Mouse (Mus musculus) midbrain, embryonic 12.5 days (tissue): ENCODE data around the gene Acsl3. TPM values are rescaled to one million over a fixed set of nuclear protein-coding genes. Genes with fewer than 3 reads are reported as not detected.

Experiments
- ATAC-seq: fragments of 200-750 bp; cut with Nextera tagmentation; 2 replicates; pipeline ENCODE4 v1.8.0; 2017; ENCODE audit warnings: low read depth, moderate TSS enrichment, moderate library complexity; ENCODE audit not compliant: low FRiP score
- H3K27ac ChIP-seq: fragments of 300-500 bp; sonication (generic); replicated peaks from 2 replicates; pipeline ENCODE4 v1.5.1; 2016; ENCODE audit warnings: mild to moderate bottlenecking
- H3K27me3 ChIP-seq: fragments of 300-500 bp; sonication (generic); 2 replicates; pipeline ENCODE4 v1.6.1; 2016; ENCODE audit warnings: mild to moderate bottlenecking
- H3K36me3 ChIP-seq: fragments of 300-500 bp; sonication (generic); 2 replicates; pipeline ENCODE4 v1.6.1; 2016
- H3K4me1 ChIP-seq: fragments of 300-500 bp; sonication (generic); 2 replicates; pipeline ENCODE4 v1.6.1; 2016
- H3K4me2 ChIP-seq: fragments of 300-500 bp; sonication (generic); replicated peaks from 2 replicates; pipeline ENCODE4 v1.6.1; 2016; ENCODE audit warnings: mild to moderate bottlenecking, moderate library complexity
- H3K4me3 ChIP-seq: fragments of 300-500 bp; sonication (generic); 2 replicates; pipeline ENCODE4 v1.5.1; 2016; ENCODE audit warnings: mild to moderate bottlenecking
- H3K9ac ChIP-seq: fragments of 300-500 bp; sonication (generic); replicated peaks from 2 replicates; pipeline ENCODE4 v1.6.1; 2016; ENCODE audit warnings: mild to moderate bottlenecking, moderate library complexity
- H3K9me3 ChIP-seq: fragments of 300-500 bp; sonication (generic); 2 replicates; pipeline ENCODE4 v1.6.1; 2016; ENCODE audit warnings: mild to moderate bottlenecking
- WGBS: fragments of 180-500 bp; shearing (Covaris S2); methylation state at CpG from one replicate; pipeline ENCODE4 v1.1.7; 2016; 5-methylcytosine and 5-hydroxymethylcytosine counted together
- polyA plus RNA-seq: library from polyadenylated mRNA; unstranded; fragments of >200 nt; fragmentation: Nextera tagmentation; extraction: Ambion mirVana; gene quantifications from 2 replicates; pipeline ENCODE4 v1.2.1, GENCODE M21; 2016

Acsl3 gene
- polyA plus RNA-seq, 1 experiment from 2014 or later, result 92.8 TPM

GRCm38 (mm10) chr1:78694503-78695258, 37.1 kb downstream of the Acsl3 start:
- H3K9me3 ChIP-seq, result no peaks in the 10 kb centered on the region
- no peak overlapping the region for H3K9ac ChIP-seq
- H3K27ac ChIP-seq, result no peak overlapping the region
- no peak for ATAC-seq
- H3K27me3 ChIP-seq, result no peaks in the 10 kb centered on the region
- WGBS, result 93% methylated on average over 9 of the region's 9 CpGs
- H3K4me3 ChIP-seq, result no peak overlapping the region
- H3K4me1 ChIP-seq, result no peaks in the 10 kb centered on the region
- H3K4me2 ChIP-seq, result no peak overlapping the region
- peaks cover 80% of the 10 kb centered on the region for H3K36me3 ChIP-seq

GRCm38 (mm10) chr1:78696305-78696704, 38.7 kb downstream of the Acsl3 start:
- Histone ChIP-seq H3K4me1 (no peaks in the 10 kb centered on the region), H3K36me3 (peaks cover 77% of the 10 kb centered on the region), H3K27me3 (no peaks in the 10 kb centered on the region), H3K27ac (no peak overlapping the region), H3K4me3 (no peak overlapping the region), H3K4me2 (no peak overlapping the region), H3K9ac (no peak overlapping the region), H3K9me3 (no peaks in the 10 kb centered on the region)
- WGBS, result 94% methylated on average over 2 of the region's 2 CpGs
- ATAC-seq, result no peak

- ATAC-seq, result no peak
- Histone ChIP-seq H3K4me2 (no peak overlapping the region), H3K9me3 (no peaks in the 10 kb centered on the region), H3K27me3 (no peaks in the 10 kb centered on the region), H3K36me3 (peaks cover 79% of the 10 kb centered on the region), H3K27ac (no peak overlapping the region), H3K9ac (no peak overlapping the region), H3K4me1 (no peaks in the 10 kb centered on the region), H3K4me3 (no peak overlapping the region)
- WGBS, result 88% methylated on average over 5 of the region's 5 CpGs
Measured at GRCm38 (mm10) chr1:78696903-78697302, 39.3 kb downstream of the Acsl3 start.

GRCm38 (mm10) chr1:78698138-78698537, 40.5 kb downstream of the Acsl3 start:
- no peaks in the 10 kb centered on the region for H3K27me3 ChIP-seq
- WGBS, result 85% methylated on average over 6 of the region's 6 CpGs
- H3K4me2 ChIP-seq, result no peak overlapping the region
- no peak overlapping the region for H3K9ac ChIP-seq
- ATAC-seq, result no peak
- H3K27ac ChIP-seq, result no peak overlapping the region
- peaks cover 79% of the 10 kb centered on the region for H3K36me3 ChIP-seq
- no peaks in the 10 kb centered on the region for H3K9me3 ChIP-seq
- H3K4me1 ChIP-seq, result no peaks in the 10 kb centered on the region
- no peak overlapping the region for H3K4me3 ChIP-seq

- no peak overlapping the region for H3K4me3 ChIP-seq
- H3K27me3 ChIP-seq, result no peaks in the 10 kb centered on the region
- peaks cover 72% of the 10 kb centered on the region for H3K36me3 ChIP-seq
- no peak overlapping the region for H3K4me2 ChIP-seq
- no peak overlapping the region for H3K9ac ChIP-seq
- H3K27ac ChIP-seq, result no peak overlapping the region
- ATAC-seq, result no peak
- H3K9me3 ChIP-seq, result no peaks in the 10 kb centered on the region
- H3K4me1 ChIP-seq, result no peaks in the 10 kb centered on the region
- 93% methylated on average over 3 of the region's 3 CpGs for WGBS
Measured at GRCm38 (mm10) chr1:78701740-78702139, 44.1 kb downstream of the Acsl3 start.

GRCm38 (mm10) chr1:78702282-78702963, 44.8 kb downstream of the Acsl3 start:
- H3K27me3 ChIP-seq, result no peaks in the 10 kb centered on the region
- 90% methylated on average over 14 of the region's 14 CpGs for WGBS

GRCm38 (mm10) chr1:78702964-78703285, 45.3 kb downstream of the Acsl3 start:
- peaks cover 63% of the 10 kb centered on the region for H3K36me3 ChIP-seq
- H3K27me3 ChIP-seq, result no peaks in the 10 kb centered on the region
- no peak overlapping the region for H3K9ac ChIP-seq
- ATAC-seq, result no peak
- WGBS, result 96% methylated on average over 2 of the region's 2 CpGs
- no peak overlapping the region for H3K4me3 ChIP-seq
- H3K9me3 ChIP-seq, result no peaks in the 10 kb centered on the region
- no peak overlapping the region for H3K4me2 ChIP-seq
- no peaks in the 10 kb centered on the region for H3K4me1 ChIP-seq
- H3K27ac ChIP-seq, result no peak overlapping the region

More at GRCm38 (mm10) chr1:78702282-78702963, 44.8 kb downstream of the Acsl3 start:
- Histone ChIP-seq H3K4me1 (no peaks in the 10 kb centered on the region), H3K9me3 (no peaks in the 10 kb centered on the region), H3K9ac (no peak overlapping the region), H3K4me3 (no peak overlapping the region), H3K36me3 (peaks cover 66% of the 10 kb centered on the region), H3K27ac (no peak overlapping the region), H3K4me2 (no peak overlapping the region)
- no peak for ATAC-seq

- H3K9me3 ChIP-seq, result no peaks in the 10 kb centered on the region
- no peaks in the 10 kb centered on the region for H3K4me1 ChIP-seq
- H3K9ac ChIP-seq, result no peak overlapping the region
- H3K4me2 ChIP-seq, result no peak overlapping the region
- no peak overlapping the region for H3K27ac ChIP-seq
- no peaks in the 10 kb centered on the region for H3K27me3 ChIP-seq
- WGBS, result 89% methylated on average over 10 of the region's 10 CpGs
- ATAC-seq, result no peak
- no peak overlapping the region for H3K4me3 ChIP-seq
- H3K36me3 ChIP-seq, result peaks cover 39% of the 10 kb centered on the region
Measured at GRCm38 (mm10) chr1:78706338-78706737, 48.7 kb downstream of the Acsl3 start.

GRCm38 (mm10) chr1:78707280-78707679, 49.7 kb downstream of the Acsl3 start:
- no peaks in the 10 kb centered on the region for H3K9me3 ChIP-seq
- H3K36me3 ChIP-seq, result peaks cover 30% of the 10 kb centered on the region
- no peak overlapping the region for H3K9ac ChIP-seq
- H3K27me3 ChIP-seq, result no peaks in the 10 kb centered on the region
- no peak overlapping the region for H3K4me2 ChIP-seq
- no peaks in the 10 kb centered on the region for H3K4me1 ChIP-seq
- no peak overlapping the region for H3K4me3 ChIP-seq
- WGBS, result 63% methylated on average over 4 of the region's 4 CpGs
- no peak overlapping the region for H3K27ac ChIP-seq
- ATAC-seq, result no peak

GRCm38 (mm10) chr1:78710026-78710425, 52.4 kb downstream of the Acsl3 start:
- Histone ChIP-seq H3K4me2 (no peak overlapping the region), H3K4me1 (no peaks in the 10 kb centered on the region), H3K27me3 (no peaks in the 10 kb centered on the region), H3K9me3 (no peaks in the 10 kb centered on the region), H3K27ac (no peak overlapping the region), H3K9ac (no peak overlapping the region), H3K36me3 (peaks cover 3% of the 10 kb centered on the region; the same call in 1 of the 2 replicates), H3K4me3 (no peak overlapping the region)
- no peak for ATAC-seq

- no peaks in the 10 kb centered on the region for H3K4me1 ChIP-seq
- H3K27ac ChIP-seq, result no peak overlapping the region
- 92% methylated on average over 5 of the region's 5 CpGs for WGBS
- H3K9me3 ChIP-seq, result no peaks in the 10 kb centered on the region
- no peak overlapping the region for H3K9ac ChIP-seq
- H3K4me3 ChIP-seq, result no peak overlapping the region
- no peaks in the 10 kb centered on the region for H3K27me3 ChIP-seq
- H3K4me2 ChIP-seq, result no peak overlapping the region
- no peaks in the 10 kb centered on the region for H3K36me3 ChIP-seq
- ATAC-seq, result no peak
Measured at GRCm38 (mm10) chr1:78710613-78711329, 53.1 kb downstream of the Acsl3 start.
